ENCODE assay signal across 8 mouse cellular contexts in genomic region chr2:30981790-30982513, GRCm38 (mm10). TPM values are rescaled to one million over a fixed set of nuclear protein-coding genes. Genes with fewer than 3 reads are reported as not detected.
DNase-seq lines count a peak whose midpoint lies in the region; ATAC-seq and TF ChIP-seq lines count a peak whose summit lies in the region.

BC005624 (minus strand) TSS chr2:30982201.
Usp20 (plus strand) TSS chr2:30982279.

- H3K9me3 ChIP-seq in hindbrain, embryonic 10.5 days = no peaks in the 10 kb centered on the region
- H3K9me3 ChIP-seq in lung, postnatal 0 days (ENCODE audit: low read length) = no peaks in the 10 kb centered on the region

- no peak for TF ChIP-seq EP300 in lung, postnatal 0 days (IDR thresholded peaks at IDR 0.05)

- H3K9ac ChIP-seq in lung, postnatal 0 days (replicated peaks; ENCODE audit: low read depth) = peak within 1 kb of the TSS; percentile 56

- DNase-seq in MN1 (ENCODE audit: low spot score) = peak; percentile 97
- peak; percentile 100 for DNase-seq in cerebellum, adult 9-10 months
- DNase-seq in hindbrain, embryonic 10.5 days (ENCODE audit: low spot score) = peak; percentile 99
- peak; percentile 100 for DNase-seq in layer of hippocampus, adult 9-11 months
- DNase-seq in lung, postnatal 0 days (ENCODE audit: low spot score) = peak; percentile 100
- peak; percentile 95 for DNase-seq in ovary, postnatal 14 days (ENCODE audit: low spot score)
- peak; percentile 100 for DNase-seq in thymus, postnatal 14 days

- peak within 1 kb of the TSS; percentile 89 for H3K4me2 ChIP-seq in lung, postnatal 0 days (replicated peaks; ENCODE audit: low read depth, low read length)

- H3K4me3 ChIP-seq in hindbrain, embryonic 10.5 days = peak within 1 kb of the TSS; percentile 82
- H3K4me3 ChIP-seq in lung, postnatal 0 days (ENCODE audit: low read depth, low read length) = peak within 1 kb of the TSS; percentile 77

- H3K27ac ChIP-seq in hindbrain, embryonic 10.5 days = peak within 1 kb of the TSS; percentile 83
- H3K27ac ChIP-seq in lung, postnatal 0 days (ENCODE audit: low read length) = peak within 1 kb of the TSS; percentile 47; the same call in 1 of the 2 replicates

- ATAC-seq in frontal cortex, adult (ENCODE audit: low TSS enrichment) = peak; percentile 96
- peak; percentile 97 for ATAC-seq in lung, postnatal 0 days

- no peak; the same call in 1 of the 2 replicates for TF ChIP-seq CTCF in lung, postnatal 0 days (IDR thresholded peaks at IDR 0.05)

- peaks cover 33% of the 10 kb centered on the region for H3K36me3 ChIP-seq in hindbrain, embryonic 10.5 days
- H3K36me3 ChIP-seq in lung, postnatal 0 days (ENCODE audit: insufficient read depth, low read length) = peaks cover under 1% of the 10 kb centered on the region; the same call in 1 of the 2 replicates

- H3K27me3 ChIP-seq in hindbrain, embryonic 10.5 days (ENCODE audit: insufficient read depth, poor library complexity, severe bottlenecking) = no peaks in the 10 kb centered on the region
- H3K27me3 ChIP-seq in lung, postnatal 0 days (replicated peaks; ENCODE audit: insufficient read depth, low read length) = no peaks in the 10 kb centered on the region

- WGBS in hindbrain, embryonic 10.5 days = under 1% methylated on average over 66 of the region's 66 CpGs
- under 1% methylated on average over 63 of the region's 66 CpGs for WGBS in lung, postnatal 0 days

- H3K4me1 ChIP-seq in hindbrain, embryonic 10.5 days (replicated peaks) = peaks cover 37% of the 10 kb centered on the region
- H3K4me1 ChIP-seq in lung, postnatal 0 days (ENCODE audit: insufficient read depth, low read depth, low read length) = peaks cover 12% of the 10 kb centered on the region; the same call in 1 of the 2 replicates

RNA-seq across cellular contexts. Expression of gene BC005624, which starts in this region (rescaled TPM):
- 61.1 and 73.3 TPM in 2 replicates for polyA plus RNA-seq in hindbrain, embryonic 10.5 days (2016; fragmentation: Nextera tagmentation; extraction: Ambion mirVana)
- polyA plus RNA-seq in lung, postnatal 0 days (2015; fragmentation: Nextera tagmentation; extraction: Ambion mirVana) = 41.0 and 43.6 TPM in 2 replicates

RNA-seq across cellular contexts. Expression of gene Usp20, which starts in this region (rescaled TPM):
- 19.3 and 25.9 TPM in 2 replicates for polyA plus RNA-seq in hindbrain, embryonic 10.5 days (2016; fragmentation: Nextera tagmentation; extraction: Ambion mirVana)
- polyA plus RNA-seq in lung, postnatal 0 days (2015; fragmentation: Nextera tagmentation; extraction: Ambion mirVana) = 8.4 and 9.6 TPM in 2 replicates

Comparison
In these comparisons a context has a peak if more than half of its experiments do, and no peak if none do; other contexts are left out.
1. Peak in every context shown above with its lines: DNase-seq, ATAC-seq, H3K4me3 ChIP-seq and H3K27ac ChIP-seq.